Mouse (Mus musculus) thymus, postnatal 0 days (tissue): ENCODE measurements around the gene Teddm3. TPM values are rescaled to one million over a fixed set of nuclear protein-coding genes. Genes with fewer than 3 reads are reported as not detected.
"Not testable (repeated sequence)": the region's sequence is repeated elsewhere in the genome, so short reads cannot be mapped to it uniquely, and the experiment has no call there.

Experiments
- DNase-seq: peaks from one replicate; pipeline ENCODE4 v3.0.0-alpha.2; 2015; ENCODE audit warnings: low spot score
- polyA plus RNA-seq: library from polyadenylated mRNA; unstranded; fragments of >200 nt; fragmentation: Nextera tagmentation; extraction: Ambion mirVana; gene quantifications from 2 replicates; pipeline ENCODE4 v1.2.1, GENCODE M21; 2015

Teddm3 gene
- polyA plus RNA-seq, 1 experiment from 2014 or later: 0.38 TPM

DNA sequence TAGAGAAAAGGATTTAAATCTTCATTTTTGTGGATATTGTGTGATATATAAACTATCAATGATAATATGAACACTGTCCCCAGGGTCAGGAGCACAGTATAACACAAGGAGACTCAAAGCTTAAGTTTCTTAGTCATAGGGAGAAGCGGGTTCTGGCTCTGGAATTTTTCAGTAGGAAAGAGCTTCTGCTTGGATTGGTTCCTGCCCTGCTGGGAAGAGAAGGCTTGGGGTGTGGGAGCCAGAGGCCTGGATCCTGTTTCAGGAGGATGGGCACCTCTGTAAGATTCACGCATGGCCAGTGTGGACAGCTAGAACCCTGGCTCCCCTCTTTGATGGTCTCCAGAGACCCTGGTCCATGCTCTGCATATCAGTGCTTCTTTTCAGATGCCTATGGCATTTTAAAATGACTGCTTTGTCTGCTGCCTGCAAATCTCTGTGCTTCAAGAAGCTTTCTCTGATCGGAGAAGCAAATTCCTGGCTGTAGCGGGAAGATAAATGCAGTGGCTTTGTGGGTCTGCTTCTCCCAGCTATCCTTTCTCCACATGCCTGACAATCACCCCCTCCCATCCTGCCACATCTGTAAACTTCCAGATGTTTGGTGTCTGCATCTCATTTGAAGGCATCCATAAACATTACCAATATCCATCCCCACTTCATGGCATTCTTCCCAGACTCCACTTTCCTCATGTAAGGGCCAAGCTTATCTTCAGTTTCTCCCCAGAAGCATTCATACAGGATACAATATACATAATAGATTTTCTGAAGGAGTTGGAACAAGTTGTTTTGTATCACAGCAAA, 2.0 kb downstream of the Teddm3 start:
- no peak for DNase-seq

GRCm38 (mm10) chr16:21149896-21150295, 3.9 kb downstream of the Teddm3 start:
- DNase-seq: no peak

DNA sequence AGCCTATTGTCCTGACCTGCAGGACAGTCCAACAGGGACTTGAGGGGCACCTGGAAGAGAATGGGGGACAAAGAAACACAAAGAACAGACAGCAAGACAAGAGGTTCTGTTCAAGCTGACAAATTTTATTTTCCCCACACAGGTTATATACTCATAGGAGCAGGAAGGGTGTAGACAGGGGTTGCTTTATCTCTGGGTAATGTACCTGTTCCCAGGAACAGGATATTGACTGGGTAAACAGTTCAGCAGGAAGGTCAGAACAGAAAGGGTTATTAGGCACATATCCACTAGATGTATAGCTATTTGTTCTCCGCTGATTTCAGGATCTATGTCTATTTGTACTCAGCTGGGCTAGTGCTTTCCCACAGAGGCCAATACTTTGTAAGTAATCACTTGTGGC, 5.3 kb downstream of the Teddm3 start:
- not testable (repeated sequence) for DNase-seq

- no peak for DNase-seq
Observed at GRCm38 (mm10) chr16:21136312-21137083, 17.3 kb downstream of the Teddm3 start.

DNA sequence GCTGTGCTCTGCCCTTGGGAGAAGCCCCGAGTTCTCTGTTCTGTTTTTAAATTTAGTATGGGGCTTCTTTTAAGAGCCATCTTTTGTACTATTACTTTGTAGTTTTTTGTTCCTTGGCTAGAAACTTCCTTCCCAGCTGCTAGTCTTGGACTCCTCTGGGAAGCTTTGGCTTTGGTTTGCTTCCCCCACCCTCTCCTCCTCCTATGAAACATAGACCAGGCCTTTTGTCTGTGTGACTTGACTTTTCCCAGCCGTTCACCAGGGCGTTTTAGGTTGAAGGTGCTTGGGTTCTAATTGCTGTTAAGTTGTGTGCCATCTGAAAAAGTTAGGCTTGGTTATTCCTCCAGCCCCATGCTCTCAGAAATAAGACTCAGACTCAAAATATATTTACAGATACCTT, 26.1 kb downstream of the Teddm3 start:
- DNase-seq: not testable (repeated sequence)

DNA sequence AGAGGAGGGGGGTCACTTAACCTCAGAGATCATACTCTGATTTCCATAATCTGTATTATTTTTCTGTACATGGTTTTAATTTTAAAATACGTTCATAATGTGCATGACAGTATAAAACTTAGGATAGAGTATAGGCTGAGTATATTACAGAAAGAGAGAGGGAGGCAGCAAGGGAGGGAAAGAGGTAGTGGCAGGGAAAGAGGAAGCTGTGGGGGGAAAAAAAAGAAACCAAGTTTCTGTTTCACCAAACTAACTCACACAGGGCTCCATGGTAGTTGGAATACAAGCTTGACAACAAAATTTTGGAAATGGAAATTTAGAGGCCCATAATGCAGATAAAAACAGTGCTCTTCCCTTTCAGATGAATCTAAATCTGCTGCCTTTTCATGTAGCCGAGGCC, 31.0 kb downstream of the Teddm3 start:
- not testable (repeated sequence) for DNase-seq

DNA sequence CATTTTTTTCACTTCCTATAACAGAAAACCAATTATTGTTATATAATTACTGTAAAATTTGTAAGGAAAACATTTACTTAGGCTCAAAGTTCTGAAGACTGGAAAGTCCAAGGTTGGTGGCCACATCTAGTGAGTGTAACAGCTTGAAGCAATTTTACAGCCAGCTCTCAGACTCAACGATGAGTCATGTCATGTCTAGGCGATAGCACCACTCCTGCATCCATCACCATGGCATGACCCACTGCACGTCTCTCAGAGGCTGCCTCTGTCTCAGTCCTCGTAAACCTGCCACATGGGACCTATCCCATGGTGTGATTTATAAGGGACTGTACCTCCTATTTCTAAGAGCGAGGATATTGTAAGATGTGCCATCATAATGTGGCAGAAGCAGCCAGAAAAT, 37.7 kb downstream of the Teddm3 start:
- no peak for DNase-seq

DNA sequence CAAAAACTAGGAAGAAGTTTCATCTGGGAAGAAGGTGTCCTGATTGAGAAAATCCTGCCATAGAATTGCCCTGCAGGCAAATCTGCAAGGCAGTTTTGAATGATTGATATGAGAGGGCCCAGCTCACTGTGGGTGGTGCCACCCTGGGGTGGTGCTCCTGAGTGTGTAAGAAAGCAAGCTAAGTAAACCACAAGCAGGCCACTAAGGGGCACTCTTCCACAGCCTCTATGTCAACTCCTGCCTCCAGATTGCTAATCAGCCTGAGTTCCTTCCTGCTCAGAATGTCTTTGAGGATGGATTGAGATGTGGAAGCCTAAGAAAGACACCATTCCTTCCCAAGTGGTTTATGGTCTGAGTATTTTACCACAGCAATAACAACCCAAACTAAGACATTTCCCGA, 44.3 kb downstream of the Teddm3 start:
- no peak for DNase-seq

Other genes starting within 250 kb of the Teddm3 start
- 0.83 and 0.90 TPM in 2 replicates for gene Ephb3, start 50.8 kb upstream of the Teddm3 start, polyA plus RNA-seq